Mouse (Mus musculus) layer of hippocampus, adult 2 months (tissue): Measurements from ENCODE around the gene C8b. TPM values are rescaled to one million over a fixed set of nuclear protein-coding genes. Genes with fewer than 3 reads are reported as not detected.

ENCODE experiments used
- DNase-seq, 2 experiments: peaks; one replicate each; pipeline ENCODE4 v3.0.0; 2022; ENCODE audit warnings: low spot score in 2 of 2
- H3K27ac ChIP-seq: fragments of 200-600 bp; 2 replicates; pipeline ENCODE4 v1.8.1; 2022
- H3K4me3 ChIP-seq: fragments of 200-600 bp; 2 replicates; pipeline ENCODE4 v1.8.1; 2022; ENCODE audit warnings: mild to moderate bottlenecking
- CTCF ChIP-seq: fragments of 200-600 bp; conservative IDR thresholded peaks from 2 replicates; pipeline ENCODE4 v1.8.1; 2022; ENCODE audit warnings: antibody characterized with exemption, mild to moderate bottlenecking, moderate library complexity
- total RNA-seq, 2 experiments: library from RNA; stranded (reverse); gene quantifications; 2 replicates each; pipeline ENCODE4 v1.2.3; 2021

Gene C8b
- total RNA-seq, 2 experiments from 2014 or later, result 0.26 to 0.27 TPM

DNA sequence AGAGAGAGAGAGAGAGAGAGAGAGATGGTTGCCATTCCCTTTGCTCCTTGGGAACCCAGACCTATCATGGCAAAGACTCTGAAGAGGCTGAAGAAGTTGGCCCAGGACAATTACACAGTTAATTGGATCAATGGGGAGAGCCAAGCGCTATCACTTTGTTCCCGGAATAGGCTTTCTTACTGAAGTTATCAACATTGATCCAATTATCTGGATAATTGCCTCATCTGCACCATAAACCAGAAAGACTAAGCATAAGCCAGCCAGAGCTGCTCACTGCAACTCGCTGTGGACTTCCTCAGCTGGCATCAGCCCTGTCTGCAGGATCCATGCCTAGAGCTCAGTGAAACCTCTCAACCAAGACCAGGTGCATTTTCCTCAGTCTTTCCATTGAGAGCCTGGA is 9.5 kb downstream of the C8b start:
- no peak overlapping the region for H3K4me3 ChIP-seq
- no peak for TF ChIP-seq CTCF
- H3K27ac ChIP-seq, result no peak overlapping the region
- no peak for DNase-seq

DNA sequence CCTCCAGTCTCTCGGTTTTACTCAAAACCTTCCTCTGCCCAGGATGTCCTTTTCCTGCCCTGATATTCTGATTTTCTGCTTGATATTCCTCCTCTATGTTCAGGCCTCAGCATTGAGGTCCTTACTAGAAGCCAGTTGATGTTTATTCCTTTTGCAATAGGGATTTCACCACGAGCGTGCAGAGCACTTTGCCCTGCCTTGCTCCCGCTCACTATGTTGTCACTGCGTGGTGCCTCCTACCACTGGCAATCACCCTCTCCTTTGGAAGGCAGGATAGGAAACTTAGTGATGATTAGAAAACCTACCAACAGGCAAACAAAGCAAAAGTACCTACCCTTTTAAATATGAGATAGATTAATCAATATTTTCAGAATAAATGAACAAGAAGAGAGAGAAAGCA is 13.3 kb downstream of the C8b start:
- H3K4me3 ChIP-seq, result no peak overlapping the region
- no peak for DNase-seq
- no peak overlapping the region for H3K27ac ChIP-seq
- TF ChIP-seq CTCF, result no peak

DNA sequence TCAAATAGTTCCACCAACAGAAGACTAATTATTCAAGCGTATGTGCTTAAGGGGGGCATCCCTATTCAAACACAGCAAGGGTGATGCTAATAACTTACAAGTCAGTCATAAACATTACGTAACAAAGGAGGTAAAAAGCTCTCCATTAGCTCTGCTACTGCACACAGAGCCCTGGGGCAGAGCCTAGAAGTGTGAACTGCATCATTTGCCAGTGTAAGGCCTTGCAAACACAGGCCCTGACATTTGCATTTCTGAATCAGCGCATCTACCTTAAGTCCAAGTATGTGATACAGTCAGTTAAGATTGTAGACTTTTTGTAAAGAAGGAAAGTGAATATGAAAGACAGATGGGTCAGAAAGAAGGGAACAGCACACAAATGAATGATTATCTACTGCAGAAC is 15.3 kb downstream of the C8b start:
- no peak for TF ChIP-seq CTCF
- Histone ChIP-seq H3K4me3 (no peak overlapping the region), H3K27ac (no peak overlapping the region)
- DNase-seq, result no peak

DNA sequence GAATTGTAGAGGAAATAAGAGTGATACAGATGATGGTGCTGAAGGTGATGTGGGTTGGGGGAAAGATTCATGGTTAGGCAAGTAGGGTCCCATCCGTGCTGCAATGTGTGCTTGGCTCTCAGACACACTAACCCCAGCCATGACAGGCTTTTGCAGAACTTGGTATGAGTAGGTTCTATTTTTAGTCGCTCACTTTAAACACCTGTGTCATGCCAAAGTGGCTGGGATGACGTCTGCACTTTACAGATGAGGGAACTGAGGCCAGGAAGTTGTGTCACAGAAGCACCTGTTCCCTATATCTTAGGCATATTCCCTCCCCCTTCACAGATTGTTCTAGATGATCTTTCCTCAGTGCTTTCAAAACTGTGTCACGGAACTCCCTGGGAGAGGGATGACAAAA is 16.2 kb downstream of the C8b start:
- no peak overlapping the region for H3K27ac ChIP-seq
- no peak for TF ChIP-seq CTCF
- no peak for DNase-seq
- no peak overlapping the region for H3K4me3 ChIP-seq

DNA sequence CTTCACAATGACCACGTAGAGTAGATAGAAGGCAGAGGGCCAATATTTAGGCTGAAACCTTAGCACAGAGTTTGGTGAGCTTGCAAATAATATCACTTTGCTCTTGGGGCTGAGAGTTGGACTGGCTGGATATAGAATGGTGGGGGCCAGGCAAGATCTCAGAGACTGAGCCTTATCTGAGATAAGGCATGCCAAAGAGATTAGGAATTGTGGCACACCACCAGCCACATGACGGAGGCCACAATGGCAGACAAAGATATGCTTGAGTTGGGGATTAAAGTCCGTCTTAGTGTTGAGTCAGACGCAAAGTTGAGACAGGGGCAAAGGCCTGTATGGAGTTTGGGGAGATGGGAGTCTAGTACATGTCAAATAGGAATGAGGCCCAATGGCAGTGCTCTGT is 26.0 kb downstream of the C8b start:
- Histone ChIP-seq H3K4me3 (no peak overlapping the region), H3K27ac (no peak overlapping the region)
- DNase-seq, result no peak
- TF ChIP-seq CTCF, result no peak

DNA sequence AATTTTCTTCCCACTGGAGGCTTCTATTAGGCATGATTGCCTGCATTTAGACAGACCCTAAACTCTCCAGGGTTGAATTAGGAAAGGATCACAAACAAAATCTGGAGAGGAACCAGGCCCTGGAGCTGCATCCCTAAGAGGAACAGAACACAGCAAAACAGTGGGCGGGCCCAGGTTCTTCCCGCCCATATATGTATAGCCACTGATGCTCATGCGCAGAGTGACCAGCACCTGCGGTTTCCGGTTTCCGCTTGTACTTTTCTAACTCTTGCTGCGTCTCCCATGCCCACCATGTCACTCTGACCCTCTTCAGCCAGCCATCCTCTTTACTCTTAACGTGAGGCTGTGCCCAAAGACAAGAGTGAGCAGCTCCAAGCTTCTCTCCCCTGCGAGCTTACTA is 32.8 kb downstream of the C8b start:
- TF ChIP-seq CTCF, result no peak
- DNase-seq, result no peak
- no peak overlapping the region for H3K27ac ChIP-seq
- H3K4me3 ChIP-seq, result no peak overlapping the region

DNA sequence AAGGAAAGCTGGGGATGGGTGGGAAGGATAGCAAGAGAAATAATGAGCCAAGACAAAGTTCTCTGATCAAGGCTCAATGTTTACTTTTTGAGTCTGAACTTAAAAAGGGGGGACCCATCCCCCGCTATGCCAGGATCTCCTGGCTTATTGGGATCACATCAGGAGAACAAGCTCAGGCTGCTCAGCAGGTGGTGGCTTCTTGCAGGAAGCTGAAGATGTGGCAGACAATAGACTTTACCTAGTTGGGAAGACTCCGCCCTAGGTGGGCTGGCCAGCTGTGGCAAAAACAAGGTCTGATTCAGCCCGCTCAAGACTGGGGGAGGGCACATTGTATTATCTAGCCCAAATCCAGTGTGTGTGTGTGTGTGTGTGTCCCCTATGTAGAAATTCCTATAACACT is 35.5 kb downstream of the C8b start:
- no peak overlapping the region for H3K4me3 ChIP-seq
- DNase-seq, result no peak
- no peak for TF ChIP-seq CTCF

DNA sequence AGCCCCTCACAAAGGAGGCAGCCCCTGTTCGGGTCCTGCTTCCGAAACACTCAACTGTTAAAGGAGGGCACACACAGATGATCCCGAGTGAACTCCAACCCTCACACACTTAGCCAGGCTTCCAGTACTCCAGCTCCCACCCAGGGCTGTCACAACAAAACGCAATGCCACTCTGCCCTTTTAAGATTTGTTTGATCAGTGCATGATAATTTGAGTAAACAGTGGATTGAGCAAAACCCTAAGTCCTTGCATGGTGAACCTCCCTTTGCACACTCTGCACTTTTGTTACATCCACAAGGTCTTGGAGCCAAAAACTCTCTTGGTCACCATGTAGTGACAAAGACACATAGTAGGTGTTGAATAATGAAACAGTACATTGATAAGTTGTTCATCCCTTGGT is 38.0 kb downstream of the C8b start:
- DNase-seq, result no peak
- no peak overlapping the region for H3K4me3 ChIP-seq

More for the DNA sequence above, 35.5 kb downstream of the C8b start:
- H3K27ac ChIP-seq, result no peak overlapping the region

DNA sequence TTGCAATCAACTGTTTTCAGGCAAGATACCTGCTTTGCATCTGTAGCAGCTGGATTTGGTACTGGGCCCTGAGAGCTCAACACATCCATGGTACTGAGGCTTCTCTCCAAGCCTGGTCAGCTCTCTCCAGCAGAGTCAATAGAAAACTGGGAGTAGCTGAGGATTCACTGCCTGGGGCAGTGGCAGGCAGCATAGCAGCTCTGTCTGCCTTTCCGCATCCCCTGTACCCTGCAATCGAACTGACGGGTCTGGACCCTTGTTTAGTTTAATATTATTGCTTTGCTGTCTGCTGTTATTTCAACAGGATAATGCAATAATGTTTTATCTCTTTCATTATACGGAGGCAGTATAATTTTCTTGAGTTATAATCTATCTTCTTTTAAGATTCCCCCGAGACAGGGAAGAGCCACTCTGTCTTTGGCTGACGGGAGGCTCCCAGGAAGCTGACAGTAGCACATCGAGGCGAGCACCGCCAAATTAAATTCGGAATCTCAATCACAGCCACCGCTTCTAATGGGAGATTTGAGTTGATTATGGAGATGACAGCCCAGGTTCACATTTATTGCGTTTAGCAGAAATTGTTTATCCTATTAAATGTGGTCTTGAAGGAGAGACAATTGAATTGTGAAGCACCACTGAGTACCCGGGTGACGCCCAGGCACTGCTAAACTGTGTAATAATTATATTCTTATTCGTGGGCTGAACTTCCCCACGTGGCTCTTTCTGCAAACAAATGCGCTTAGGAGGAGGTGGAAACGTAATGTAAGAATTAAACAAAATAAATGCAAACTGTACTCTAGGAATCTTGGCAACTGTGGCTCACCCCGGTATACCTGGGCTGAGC is 39.5 kb downstream of the C8b start:
- Histone ChIP-seq H3K4me3 (no peak overlapping the region), H3K27ac (no peak overlapping the region)
- no peak for DNase-seq
- no peak for TF ChIP-seq CTCF

More for the DNA sequence above, 38.0 kb downstream of the C8b start:
- no peak for TF ChIP-seq CTCF
- no peak overlapping the region for H3K27ac ChIP-seq

DNA sequence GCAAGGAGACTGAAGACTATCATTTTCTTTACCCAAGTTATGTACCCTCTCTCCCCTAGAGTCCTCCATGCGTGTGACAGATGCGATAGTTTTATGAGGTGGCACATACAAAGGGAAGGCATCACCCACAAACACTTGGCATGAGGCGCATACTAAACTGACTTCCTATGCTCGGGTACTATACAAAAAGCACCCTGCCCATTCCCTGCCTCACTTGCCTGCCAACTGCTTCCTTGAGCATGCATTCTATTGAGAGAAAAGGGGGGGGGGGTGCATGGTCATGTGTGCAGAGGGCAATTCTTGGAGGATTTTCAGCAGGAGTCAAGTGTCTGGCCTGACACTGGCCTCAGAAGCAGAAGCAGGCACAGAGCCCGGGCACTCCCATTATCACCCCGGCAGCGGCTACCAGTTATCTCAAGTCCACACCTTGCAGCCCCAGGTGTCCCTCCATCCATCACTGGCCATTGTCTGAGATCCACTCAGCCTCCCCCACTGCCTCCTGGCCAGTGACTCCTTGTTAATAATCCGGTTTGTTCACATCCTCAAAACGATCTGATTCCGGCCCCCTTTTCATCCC is 44.7 kb downstream of the C8b start:
- Histone ChIP-seq H3K4me3 (no peak overlapping the region), H3K27ac (no peak overlapping the region)
- no peak for DNase-seq
- TF ChIP-seq CTCF, result no peak

DNA sequence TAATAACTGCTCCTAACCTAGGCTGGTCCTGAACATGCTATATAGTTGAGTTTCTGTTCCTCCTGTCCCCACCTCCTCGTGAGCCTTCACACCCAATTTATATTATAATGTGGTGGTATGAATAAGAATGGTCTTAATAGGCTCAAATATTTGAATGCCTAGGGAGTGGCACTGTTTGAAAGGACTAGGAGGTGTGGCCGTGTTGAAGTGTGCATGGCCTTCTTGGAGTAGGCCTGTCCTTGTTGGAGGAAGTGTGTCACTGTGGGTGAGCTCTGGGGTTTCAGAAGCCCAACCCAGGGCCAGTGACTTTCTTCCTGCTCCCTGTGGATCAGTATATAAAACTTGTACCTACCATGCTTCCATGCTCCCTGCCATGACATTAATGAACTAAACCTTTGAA is 47.5 kb downstream of the C8b start:
- H3K4me3 ChIP-seq, result no peak overlapping the region
- TF ChIP-seq CTCF, result no peak
- no peak for DNase-seq
- no peak overlapping the region for H3K27ac ChIP-seq

DNA sequence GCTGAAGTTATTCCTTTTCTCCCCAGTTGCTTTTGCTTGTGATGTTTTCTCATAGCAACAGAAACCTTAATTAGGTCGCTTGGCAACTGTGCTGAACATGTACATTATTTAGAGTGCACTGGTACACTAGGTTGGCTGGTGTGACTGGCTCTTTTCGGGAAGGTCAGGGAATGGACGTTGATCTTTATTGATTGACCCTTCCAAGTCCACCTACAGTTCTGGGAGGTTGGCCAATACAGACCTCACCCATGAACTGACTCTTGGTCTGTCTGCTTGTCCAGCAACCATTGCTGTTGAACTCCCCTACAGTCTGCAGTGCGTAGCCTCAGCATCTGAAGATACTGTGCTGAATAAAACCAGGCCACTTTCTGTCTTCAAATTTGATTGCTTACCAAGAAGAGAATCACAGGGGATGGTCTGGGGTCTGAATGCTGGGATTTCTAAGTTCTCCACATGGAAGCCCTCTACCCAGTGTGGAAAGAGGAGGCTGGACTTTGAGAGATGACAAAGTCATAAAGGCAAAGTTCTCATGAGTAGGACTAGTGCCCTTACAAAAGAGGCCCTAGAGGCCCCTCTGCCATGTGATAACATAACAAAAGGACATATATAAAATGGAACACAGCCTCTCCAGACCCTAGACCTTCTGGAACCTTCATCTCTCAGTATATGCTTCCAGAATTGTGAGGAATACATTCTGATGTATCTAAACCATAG is 50.6 kb downstream of the C8b start:
- TF ChIP-seq CTCF, result no peak

DNA sequence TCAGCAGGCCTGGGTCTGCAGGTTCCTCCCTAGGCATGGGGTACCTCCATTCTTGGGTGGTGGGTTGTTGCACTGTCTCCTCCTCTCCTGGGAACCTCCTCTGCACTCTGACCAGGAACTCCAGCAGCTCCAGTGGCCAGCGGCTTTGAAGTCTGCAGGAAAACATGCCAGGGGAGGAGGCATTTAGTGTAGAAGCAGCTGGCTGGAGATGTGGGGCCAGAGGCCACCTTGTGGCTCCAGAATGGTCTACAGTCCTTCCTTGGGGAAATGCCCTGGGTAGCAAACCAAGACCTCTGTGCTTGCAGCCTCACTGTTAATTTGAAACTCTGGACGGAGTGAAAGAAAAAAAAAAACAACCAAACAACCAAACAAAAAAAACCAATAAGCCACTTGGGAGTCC is 51.4 kb downstream of the C8b start:
- no peak overlapping the region for H3K4me3 ChIP-seq
- TF ChIP-seq CTCF, result peak; percentile 22; the same call in 1 of the 2 replicates
- no peak for DNase-seq
- H3K27ac ChIP-seq, result no peak overlapping the region

More for the DNA sequence above, 50.6 kb downstream of the C8b start:
- H3K4me3 ChIP-seq, result no peak overlapping the region
- H3K27ac ChIP-seq, result no peak overlapping the region
- DNase-seq, result no peak

DNA sequence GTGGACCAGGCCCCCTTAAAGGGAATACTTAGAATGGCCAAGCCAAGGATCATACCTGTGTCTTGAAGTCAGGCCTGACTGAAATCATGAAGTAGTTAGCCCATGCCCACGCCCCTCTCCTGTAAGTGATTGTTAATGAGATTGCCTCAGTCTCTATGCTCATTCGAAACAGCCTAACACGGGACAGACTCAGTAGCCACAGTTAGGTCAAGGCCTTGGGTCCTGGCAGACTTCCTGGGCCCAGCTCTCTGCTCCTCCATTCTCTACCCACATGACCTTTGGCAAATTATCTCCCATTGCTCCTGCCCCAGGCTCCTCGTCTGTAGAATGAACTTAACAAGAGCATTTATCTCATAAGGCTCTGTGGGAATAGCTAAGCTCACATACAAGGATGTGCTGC is 52.9 kb downstream of the C8b start:
- Histone ChIP-seq H3K4me3 (no peak overlapping the region), H3K27ac (no peak overlapping the region)
- no peak for DNase-seq
- no peak for TF ChIP-seq CTCF
